Mouse (Mus musculus): ENCODE data around the gene Gm5662. TPM values are rescaled to one million over a fixed set of nuclear protein-coding genes. Genes with fewer than 3 reads are reported as not detected.
"Not testable (repeated sequence)": the region's sequence is repeated elsewhere in the genome, so short reads cannot be mapped to it uniquely, and the experiment has no call there.

The Gm5662 gene
- polyA plus RNA-seq (2012; rRNA removed): not detected in 2 replicates

- not testable (repeated sequence) for H3K4me1 ChIP-seq (ENCODE audit: control insufficient read depth, insufficient read depth, insufficient read length); DNase-seq (ENCODE audit: low read depth in 1 of 2, low spot score in 2 of 2); H3K27ac ChIP-seq (ENCODE audit: insufficient read depth, low read length); H3K36me3 ChIP-seq (ENCODE audit: control insufficient read depth, insufficient read depth, low read length); H3K4me3 ChIP-seq (ENCODE audit: extremely low read depth, insufficient read depth, insufficient read length); H3K27me3 ChIP-seq (ENCODE audit: control insufficient read depth, insufficient read depth, low read length)
- WGBS: 82% methylated on average over 5 of the region's 5 CpGs
These were observed at the start of gene Gm5662 for GRCm38 (mm10) chr12:88274400-88274799. Gene Gm5662, minus strand, starts transcription at chr12:88274500.

- H3K36me3 ChIP-seq (ENCODE audit: control insufficient read depth, insufficient read depth, low read length); H3K27ac ChIP-seq (ENCODE audit: insufficient read depth, low read length); H3K4me3 ChIP-seq (ENCODE audit: extremely low read depth, insufficient read depth, insufficient read length); H3K4me1 ChIP-seq (ENCODE audit: control insufficient read depth, insufficient read depth, insufficient read length); DNase-seq (ENCODE audit: low read depth in 1 of 2, low spot score in 2 of 2); H3K27me3 ChIP-seq (ENCODE audit: control insufficient read depth, insufficient read depth, low read length): not testable (repeated sequence)
- 95% methylated on average over 2 of the region's 2 CpGs for WGBS
These were observed 49.6 kb upstream of the Gm5662 start, which contains the start of gene Gm5039 for GRCm38 (mm10) chr12:88323926-88324325. Gene Gm5039, minus strand, starts transcription at chr12:88324026.

GRCm38 (mm10) chr12:88314556-88314955 is 40.3 kb upstream of the Gm5662 start:
- 73% methylated on average over 3 of the region's 3 CpGs for WGBS
- no peaks in the 10 kb centered on the region for H3K4me1 ChIP-seq (ENCODE audit: control insufficient read depth, insufficient read depth, insufficient read length)
- no peaks in the 10 kb centered on the region for H3K36me3 ChIP-seq (ENCODE audit: control insufficient read depth, insufficient read depth, low read length)
- no peaks in the 10 kb centered on the region for H3K27me3 ChIP-seq (ENCODE audit: control insufficient read depth, insufficient read depth, low read length)
- no peak overlapping the region for H3K27ac ChIP-seq (ENCODE audit: insufficient read depth, low read length)
- no peak for TF ChIP-seq CTCF (IDR thresholded peaks at IDR 0.05; ENCODE audit: extremely low read depth, insufficient read depth, insufficient read length, insufficient replicate concordance)
- no peak for TF ChIP-seq POLR2A (IDR thresholded peaks at IDR 0.05; ENCODE audit: low read depth, low read length)
- DNase-seq (ENCODE audit: low read depth in 1 of 2, low spot score in 2 of 2): no peak
- no peak overlapping the region for H3K4me3 ChIP-seq (ENCODE audit: extremely low read depth, insufficient read depth, insufficient read length)

GRCm38 (mm10) chr12:88297171-88297570 is 22.9 kb upstream of the Gm5662 start:
- not testable (repeated sequence) for H3K36me3 ChIP-seq (ENCODE audit: control insufficient read depth, insufficient read depth, low read length); DNase-seq (ENCODE audit: low read depth in 1 of 2, low spot score in 2 of 2); H3K27me3 ChIP-seq (ENCODE audit: control insufficient read depth, insufficient read depth, low read length); H3K27ac ChIP-seq (ENCODE audit: insufficient read depth, low read length); H3K4me1 ChIP-seq (ENCODE audit: control insufficient read depth, insufficient read depth, insufficient read length); H3K4me3 ChIP-seq (ENCODE audit: extremely low read depth, insufficient read depth, insufficient read length)
- 55% methylated on average over 2 of the region's 2 CpGs for WGBS

- not testable (repeated sequence) for H3K27ac ChIP-seq (ENCODE audit: insufficient read depth, low read length); H3K36me3 ChIP-seq (ENCODE audit: control insufficient read depth, insufficient read depth, low read length); DNase-seq (ENCODE audit: low read depth in 1 of 2, low spot score in 2 of 2); H3K4me3 ChIP-seq (ENCODE audit: extremely low read depth, insufficient read depth, insufficient read length); H3K4me1 ChIP-seq (ENCODE audit: control insufficient read depth, insufficient read depth, insufficient read length); H3K27me3 ChIP-seq (ENCODE audit: control insufficient read depth, insufficient read depth, low read length)
- WGBS: 61% methylated on average over 4 of the region's 4 CpGs
These were observed 18.8 kb upstream of the Gm5662 start for GRCm38 (mm10) chr12:88293082-88293481.

GRCm38 (mm10) chr12:88285224-88285623 is 10.9 kb upstream of the Gm5662 start:
- H3K4me1 ChIP-seq (ENCODE audit: control insufficient read depth, insufficient read depth, insufficient read length); H3K36me3 ChIP-seq (ENCODE audit: control insufficient read depth, insufficient read depth, low read length); DNase-seq (ENCODE audit: low read depth in 1 of 2, low spot score in 2 of 2); H3K27me3 ChIP-seq (ENCODE audit: control insufficient read depth, insufficient read depth, low read length); H3K4me3 ChIP-seq (ENCODE audit: extremely low read depth, insufficient read depth, insufficient read length); H3K27ac ChIP-seq (ENCODE audit: insufficient read depth, low read length): not testable (repeated sequence)
- WGBS: 82% methylated on average over 5 of the region's 5 CpGs

- H3K27me3 ChIP-seq (ENCODE audit: control insufficient read depth, insufficient read depth, low read length): no peaks in the 10 kb centered on the region
- H3K27ac ChIP-seq (ENCODE audit: insufficient read depth, low read length): no peak overlapping the region
- WGBS: 56% methylated on average over 1 of the region's 1 CpGs
- H3K36me3 ChIP-seq (ENCODE audit: control insufficient read depth, insufficient read depth, low read length): no peaks in the 10 kb centered on the region
- TF ChIP-seq POLR2A (IDR thresholded peaks at IDR 0.05; ENCODE audit: low read depth, low read length) (no peak), CTCF (IDR thresholded peaks at IDR 0.05; ENCODE audit: extremely low read depth, insufficient read depth, insufficient read length, insufficient replicate concordance) (no peak)
- no peaks in the 10 kb centered on the region for H3K4me1 ChIP-seq (ENCODE audit: control insufficient read depth, insufficient read depth, insufficient read length)
- H3K4me3 ChIP-seq (ENCODE audit: extremely low read depth, insufficient read depth, insufficient read length): no peak overlapping the region
- DNase-seq (ENCODE audit: low read depth in 1 of 2, low spot score in 2 of 2): no peak
These were observed 17.1 kb downstream of the Gm5662 start for GRCm38 (mm10) chr12:88257241-88257640.

- not testable (repeated sequence) for DNase-seq (ENCODE audit: low read depth in 1 of 2, low spot score in 2 of 2)
These were observed 18.4 kb downstream of the Gm5662 start for GRCm38 (mm10) chr12:88255917-88256316.

GRCm38 (mm10) chr12:88250000-88250399 is 24.3 kb downstream of the Gm5662 start, which contains the start of gene Gm8332:
Gene Gm8332, minus strand, starts transcription at chr12:88250100.
- not testable (repeated sequence) for H3K27ac ChIP-seq (ENCODE audit: insufficient read depth, low read length); H3K4me1 ChIP-seq (ENCODE audit: control insufficient read depth, insufficient read depth, insufficient read length); H3K27me3 ChIP-seq (ENCODE audit: control insufficient read depth, insufficient read depth, low read length); DNase-seq (ENCODE audit: low read depth in 1 of 2, low spot score in 2 of 2); H3K36me3 ChIP-seq (ENCODE audit: control insufficient read depth, insufficient read depth, low read length); H3K4me3 ChIP-seq (ENCODE audit: extremely low read depth, insufficient read depth, insufficient read length)
- 66% methylated on average over 1 of the region's 2 CpGs for WGBS

More at GRCm38 (mm10) chr12:88255917-88256316, 18.4 kb downstream of the Gm5662 start:
- not testable (repeated sequence) for H3K27ac ChIP-seq (ENCODE audit: insufficient read depth, low read length); H3K4me3 ChIP-seq (ENCODE audit: extremely low read depth, insufficient read depth, insufficient read length); H3K27me3 ChIP-seq (ENCODE audit: control insufficient read depth, insufficient read depth, low read length); H3K36me3 ChIP-seq (ENCODE audit: control insufficient read depth, insufficient read depth, low read length); H3K4me1 ChIP-seq (ENCODE audit: control insufficient read depth, insufficient read depth, insufficient read length)
- WGBS: 63% methylated on average over 2 of the region's 2 CpGs

- not testable (repeated sequence) for H3K4me3 ChIP-seq (ENCODE audit: extremely low read depth, insufficient read depth, insufficient read length); H3K27ac ChIP-seq (ENCODE audit: insufficient read depth, low read length); H3K4me1 ChIP-seq (ENCODE audit: control insufficient read depth, insufficient read depth, insufficient read length); H3K36me3 ChIP-seq (ENCODE audit: control insufficient read depth, insufficient read depth, low read length); DNase-seq (ENCODE audit: low read depth in 1 of 2, low spot score in 2 of 2); H3K27me3 ChIP-seq (ENCODE audit: control insufficient read depth, insufficient read depth, low read length)
These were observed 28.5 kb downstream of the Gm5662 start for GRCm38 (mm10) chr12:88245786-88246185.

GRCm38 (mm10) chr12:88242940-88243339 is 31.4 kb downstream of the Gm5662 start:
- 65% methylated on average over 1 of the region's 1 CpGs for WGBS
- not testable (repeated sequence) for DNase-seq (ENCODE audit: low read depth in 1 of 2, low spot score in 2 of 2); H3K27me3 ChIP-seq (ENCODE audit: control insufficient read depth, insufficient read depth, low read length)

More at GRCm38 (mm10) chr12:88242940-88243339, 31.4 kb downstream of the Gm5662 start:
- not testable (repeated sequence) for H3K27ac ChIP-seq (ENCODE audit: insufficient read depth, low read length); H3K4me1 ChIP-seq (ENCODE audit: control insufficient read depth, insufficient read depth, insufficient read length); H3K4me3 ChIP-seq (ENCODE audit: extremely low read depth, insufficient read depth, insufficient read length); H3K36me3 ChIP-seq (ENCODE audit: control insufficient read depth, insufficient read depth, low read length)

All from spleen, adult 2 months (tissue).